Mouse (Mus musculus): Measurements from ENCODE around the gene Lcn2. TPM values are rescaled to one million over a fixed set of nuclear protein-coding genes. Genes with fewer than 3 reads are reported as not detected.

The Lcn2 gene
- polyA plus RNA-seq, 1 experiment: 0.77 TPM

DNA sequence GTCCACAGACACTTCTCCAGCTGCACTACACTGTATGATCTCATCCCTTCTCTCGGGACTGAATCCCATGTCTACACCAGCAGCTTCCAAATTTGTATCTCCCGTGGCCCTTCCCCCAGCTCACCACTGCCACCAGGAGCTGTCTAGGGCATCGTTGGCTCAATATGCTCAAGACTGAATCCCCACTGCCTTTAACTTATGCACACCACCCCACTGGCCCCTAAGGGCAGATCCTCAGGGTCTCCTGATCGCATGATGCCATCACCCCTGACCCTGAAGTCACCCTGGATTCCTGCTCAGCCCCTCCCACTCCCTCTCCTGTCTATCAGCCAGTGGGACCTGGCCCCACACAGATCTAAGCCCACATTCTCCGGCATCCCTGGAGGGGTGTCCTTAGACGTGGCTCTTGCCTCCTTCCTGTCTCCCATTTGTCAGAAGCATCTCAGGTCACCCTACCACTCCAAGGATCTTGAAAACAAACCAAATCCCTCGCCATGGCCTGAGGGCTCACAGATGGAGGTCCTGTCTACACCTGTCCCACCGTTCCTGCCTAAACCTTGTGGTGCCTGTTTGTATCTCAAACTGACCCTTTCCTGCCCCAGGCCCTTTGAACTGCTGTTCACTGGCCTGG, 38.3 kb downstream of the Lcn2 start:
- DNase-seq (ENCODE audit: low read depth): no peak
- no peak for TF ChIP-seq POLR2A (IDR thresholded peaks at IDR 0.05; ENCODE audit: borderline replicate concordance, extremely low read depth, insufficient read depth, insufficient read length, poor library complexity, severe bottlenecking)
- no peak for TF ChIP-seq CTCF (IDR thresholded peaks at IDR 0.05; ENCODE audit: borderline replicate concordance, extremely low read depth, insufficient read depth, insufficient read length)

DNA sequence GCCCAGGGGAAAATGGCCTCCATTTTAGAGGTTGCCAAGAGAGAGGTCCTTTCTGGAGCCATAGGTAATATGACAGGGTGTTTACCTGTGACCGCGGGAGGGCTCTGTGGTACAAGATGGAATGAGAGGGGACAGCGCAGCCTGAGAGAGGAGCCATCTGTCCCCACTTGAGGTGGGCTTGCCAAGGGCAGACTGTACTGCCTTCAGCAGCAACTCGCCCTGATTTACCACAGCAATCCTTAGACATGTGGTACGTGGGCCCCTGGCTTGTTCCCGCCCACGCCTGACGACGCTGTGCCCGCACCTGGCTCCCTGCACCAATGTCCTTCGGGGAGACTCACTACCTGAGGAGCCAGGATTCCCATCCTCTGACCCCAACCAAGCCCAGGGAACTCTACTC, 39.7 kb downstream of the Lcn2 start:
- TF ChIP-seq POLR2A (IDR thresholded peaks at IDR 0.05; ENCODE audit: borderline replicate concordance, extremely low read depth, insufficient read depth, insufficient read length, poor library complexity, severe bottlenecking) (no peak), CTCF (IDR thresholded peaks at IDR 0.05; ENCODE audit: borderline replicate concordance, extremely low read depth, insufficient read depth, insufficient read length) (no peak)
- DNase-seq (ENCODE audit: low read depth): no peak

- no peak for DNase-seq (ENCODE audit: low read depth)
These were observed 41.0 kb downstream of the Lcn2 start for GRCm38 (mm10) chr2:32347019-32347418.

GRCm38 (mm10) chr2:32344598-32345321, 43.3 kb downstream of the Lcn2 start:
- no peak for DNase-seq (ENCODE audit: low read depth)

More at GRCm38 (mm10) chr2:32347019-32347418, 41.0 kb downstream of the Lcn2 start:
- TF ChIP-seq CTCF (IDR thresholded peaks at IDR 0.05; ENCODE audit: borderline replicate concordance, extremely low read depth, insufficient read depth, insufficient read length) (no peak), POLR2A (IDR thresholded peaks at IDR 0.05; ENCODE audit: borderline replicate concordance, extremely low read depth, insufficient read depth, insufficient read length, poor library complexity, severe bottlenecking) (no peak)

DNA sequence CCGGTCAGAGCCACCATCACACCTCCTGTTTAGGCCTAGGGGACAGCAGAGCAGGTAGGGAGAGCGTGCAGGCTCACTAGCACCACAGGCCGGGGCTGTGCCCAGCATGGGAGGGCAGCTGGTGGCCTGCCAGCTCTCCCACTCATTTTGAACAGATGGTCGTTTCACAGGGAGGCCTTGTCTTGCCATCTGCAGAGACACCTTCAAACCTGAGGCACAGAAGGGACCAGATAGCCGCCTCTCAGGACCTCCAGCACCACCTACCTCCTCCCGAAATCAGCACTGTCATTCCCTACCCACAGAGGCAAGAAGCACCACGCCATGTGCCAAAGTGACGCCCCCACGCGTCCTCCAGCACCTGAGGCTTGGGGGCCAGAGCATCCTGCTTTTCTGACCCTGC, 44.0 kb downstream of the Lcn2 start:
- TF ChIP-seq POLR2A (IDR thresholded peaks at IDR 0.05; ENCODE audit: borderline replicate concordance, extremely low read depth, insufficient read depth, insufficient read length, poor library complexity, severe bottlenecking): no peak
- TF ChIP-seq CTCF (IDR thresholded peaks at IDR 0.05; ENCODE audit: borderline replicate concordance, extremely low read depth, insufficient read depth, insufficient read length): no peak
- peak; percentile 59 for DNase-seq (ENCODE audit: low read depth)

More at GRCm38 (mm10) chr2:32344598-32345321, 43.3 kb downstream of the Lcn2 start:
- TF ChIP-seq POLR2A (IDR thresholded peaks at IDR 0.05; ENCODE audit: borderline replicate concordance, extremely low read depth, insufficient read depth, insufficient read length, poor library complexity, severe bottlenecking) (no peak), CTCF (IDR thresholded peaks at IDR 0.05; ENCODE audit: borderline replicate concordance, extremely low read depth, insufficient read depth, insufficient read length) (no peak)

DNA sequence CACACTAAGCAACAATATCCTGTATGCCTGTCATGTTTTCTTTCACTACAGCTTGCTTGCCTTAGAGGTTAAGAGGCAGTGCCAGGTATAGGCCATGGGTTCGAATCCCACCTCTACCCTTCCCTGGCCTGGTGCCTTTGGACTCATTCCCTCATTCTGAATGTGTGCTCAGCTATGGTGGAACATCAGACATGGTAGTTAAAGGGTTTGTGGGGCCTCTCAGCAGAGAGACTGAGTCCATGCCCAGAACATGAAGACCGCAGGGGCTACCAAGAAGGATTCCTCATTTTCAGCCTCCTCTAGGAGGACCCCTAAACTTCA, 44.7 kb downstream of the Lcn2 start:
- TF ChIP-seq POLR2A (IDR thresholded peaks at IDR 0.05; ENCODE audit: borderline replicate concordance, extremely low read depth, insufficient read depth, insufficient read length, poor library complexity, severe bottlenecking) (no peak), CTCF (IDR thresholded peaks at IDR 0.05; ENCODE audit: borderline replicate concordance, extremely low read depth, insufficient read depth, insufficient read length) (no peak)
- DNase-seq (ENCODE audit: low read depth): no peak

- TF ChIP-seq POLR2A (IDR thresholded peaks at IDR 0.05; ENCODE audit: borderline replicate concordance, extremely low read depth, insufficient read depth, insufficient read length, poor library complexity, severe bottlenecking) (no peak), CTCF (IDR thresholded peaks at IDR 0.05; ENCODE audit: borderline replicate concordance, extremely low read depth, insufficient read depth, insufficient read length) (no peak)
- DNase-seq (ENCODE audit: low read depth): peak; percentile 30
These were observed 45.3 kb downstream of the Lcn2 start for GRCm38 (mm10) chr2:32342539-32343350.

GRCm38 (mm10) chr2:32342039-32342438, 46.0 kb downstream of the Lcn2 start:
- DNase-seq (ENCODE audit: low read depth): no peak
- TF ChIP-seq CTCF (IDR thresholded peaks at IDR 0.05; ENCODE audit: borderline replicate concordance, extremely low read depth, insufficient read depth, insufficient read length) (no peak), POLR2A (IDR thresholded peaks at IDR 0.05; ENCODE audit: borderline replicate concordance, extremely low read depth, insufficient read depth, insufficient read length, poor library complexity, severe bottlenecking) (no peak)

GRCm38 (mm10) chr2:32341634-32341939, 46.5 kb downstream of the Lcn2 start:
- no peak for DNase-seq (ENCODE audit: low read depth)
- TF ChIP-seq POLR2A (IDR thresholded peaks at IDR 0.05; ENCODE audit: borderline replicate concordance, extremely low read depth, insufficient read depth, insufficient read length, poor library complexity, severe bottlenecking) (no peak), CTCF (IDR thresholded peaks at IDR 0.05; ENCODE audit: borderline replicate concordance, extremely low read depth, insufficient read depth, insufficient read length) (no peak)

GRCm38 (mm10) chr2:32340836-32341633, 47.0 kb downstream of the Lcn2 start:
- DNase-seq (ENCODE audit: low read depth): no peak
- TF ChIP-seq POLR2A (IDR thresholded peaks at IDR 0.05; ENCODE audit: borderline replicate concordance, extremely low read depth, insufficient read depth, insufficient read length, poor library complexity, severe bottlenecking) (no peak), CTCF (IDR thresholded peaks at IDR 0.05; ENCODE audit: borderline replicate concordance, extremely low read depth, insufficient read depth, insufficient read length) (no peak)

Measured in brain, embryonic 14.5 days (tissue).